Mouse (Mus musculus) adrenal gland, adult 8-10 months (tissue): Measurements from ENCODE around the gene Tm9sf2. TPM values are rescaled to one million over a fixed set of nuclear protein-coding genes. Genes with fewer than 3 reads are reported as not detected.
A peak's percentile ranks its signal among the peaks of the same experiment; 100 is the strongest.

Experiments used
- DNase-seq: peaks from one replicate; pipeline ENCODE4 v3.0.0; 2022
- total RNA-seq, 4 experiments: library from RNA; stranded (reverse); gene quantifications; 2 replicates each; pipeline ENCODE4 v1.2.4; 2022

The Tm9sf2 gene
- total RNA-seq, 4 experiments from 2014 or later, result 156 to 193 (median 181) TPM

DNA sequence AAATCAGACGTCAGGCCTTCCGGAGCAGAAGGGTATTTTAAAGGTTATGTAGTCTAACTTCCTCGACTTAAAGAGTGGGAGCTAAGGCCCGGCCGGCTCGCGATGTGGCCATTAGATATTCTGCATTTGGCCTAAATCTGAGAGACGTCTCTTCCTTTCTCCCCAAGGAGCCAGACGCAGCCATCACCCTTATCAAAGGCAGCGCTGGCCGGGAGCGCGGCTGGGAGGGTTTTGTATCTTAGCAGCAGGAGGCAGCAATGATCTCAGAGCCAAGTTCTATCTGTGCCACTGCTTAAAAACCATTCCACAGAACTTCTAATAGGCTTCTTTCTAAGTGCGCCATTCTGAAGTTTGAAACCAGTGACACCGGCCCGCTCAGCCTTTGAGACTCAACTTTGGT lies 72.4 kb downstream of the Tm9sf2 start:
- no peak for DNase-seq

DNA sequence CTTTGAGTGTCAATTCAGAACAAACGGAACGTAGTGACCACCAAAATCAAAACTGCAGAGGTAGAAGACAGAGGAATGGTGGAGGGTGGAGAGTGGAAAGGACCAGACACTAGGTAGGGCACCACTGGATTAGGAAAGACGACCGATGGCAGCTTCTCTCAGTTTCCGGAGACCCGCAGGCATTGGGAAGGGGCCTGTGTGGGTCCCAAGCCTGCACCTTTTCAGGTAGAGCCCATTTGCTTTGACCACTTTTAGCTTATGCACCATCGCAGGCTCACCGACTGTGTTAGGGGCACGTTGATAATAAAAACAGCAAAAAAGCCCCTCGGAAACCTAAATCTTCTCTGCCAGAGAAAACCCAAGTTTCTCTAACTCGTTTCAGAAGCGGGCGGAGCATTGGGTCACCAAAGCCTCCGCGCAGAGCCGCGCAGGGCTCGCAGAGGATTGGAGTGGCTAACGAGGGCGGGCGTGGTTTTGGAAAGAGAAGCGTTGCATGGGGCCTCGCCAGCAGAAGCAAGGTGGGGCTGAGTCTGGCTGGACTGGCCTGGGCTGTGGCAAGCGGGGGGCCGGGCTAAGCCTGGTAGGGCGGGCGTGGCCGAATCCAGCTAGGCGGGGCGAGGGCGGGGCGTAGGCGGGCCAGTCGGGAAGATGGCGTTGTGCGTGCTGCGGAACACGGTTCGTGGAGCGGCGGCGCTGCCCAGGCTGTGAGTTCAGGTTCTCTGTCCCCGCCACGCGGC lies 74.4 kb downstream of the Tm9sf2 start, which contains the start of gene Clybl:
Gene Clybl, plus strand, starts transcription at position 627 of the 737 bp plus-strand sequence.
- peak; percentile 94 for DNase-seq

DNA sequence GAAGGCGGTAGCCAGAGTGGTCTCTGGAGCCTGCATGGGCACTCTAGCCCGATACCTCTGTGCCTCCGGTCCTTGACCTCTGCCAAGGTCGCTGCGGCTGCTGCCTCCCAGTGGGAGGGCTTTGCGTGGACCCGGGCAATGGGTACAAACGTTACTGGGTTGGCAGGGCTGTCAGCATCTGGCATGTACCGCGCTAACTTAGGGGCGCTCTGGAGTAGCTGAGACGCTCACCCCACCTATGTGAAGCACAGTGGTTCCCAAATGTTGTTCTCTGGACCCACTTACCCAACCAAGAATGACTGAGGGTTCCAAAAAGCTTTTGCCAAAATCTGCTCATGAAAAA lies 74.9 kb downstream of the Tm9sf2 start:
- no peak for DNase-seq

DNA sequence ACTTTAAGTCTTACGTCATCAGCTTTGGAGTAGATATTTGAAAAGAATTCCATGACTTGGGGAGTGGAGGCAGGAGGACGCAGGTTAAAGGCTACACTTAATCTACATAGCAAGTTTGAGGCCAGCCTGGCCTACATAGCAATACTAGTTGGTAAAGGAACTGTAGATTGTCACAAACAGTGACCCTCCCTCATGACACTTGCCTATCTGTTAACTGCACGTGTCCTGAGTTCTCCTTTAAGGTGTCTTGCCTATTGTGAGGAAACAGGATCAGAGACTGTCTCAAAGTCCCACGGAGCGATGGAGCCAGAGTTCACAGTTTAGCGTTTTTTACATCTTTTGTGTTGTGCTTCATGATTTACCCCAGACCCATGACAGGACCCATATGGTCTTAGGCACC lies 75.4 kb downstream of the Tm9sf2 start:
- DNase-seq, result no peak

DNA sequence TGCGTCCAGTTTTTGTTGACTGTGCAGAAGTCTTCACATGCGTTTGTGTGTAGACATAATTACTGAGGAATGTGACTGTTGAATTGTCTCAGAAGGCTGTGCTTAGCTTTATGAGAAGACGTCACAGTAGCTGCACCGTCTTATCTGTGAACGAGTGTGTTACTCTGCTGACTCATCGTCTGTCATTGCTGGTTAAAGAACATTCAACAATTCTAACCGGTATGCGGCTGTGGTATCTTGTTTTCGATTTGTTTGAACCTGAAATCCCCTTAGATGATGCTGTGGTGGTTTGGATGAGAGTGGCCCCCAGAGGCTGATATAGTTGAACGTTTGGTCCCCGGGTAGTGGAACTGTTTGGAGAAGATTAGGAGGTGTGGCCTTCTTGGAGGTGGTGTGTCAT lies 77.1 kb downstream of the Tm9sf2 start:
- no peak for DNase-seq

DNA sequence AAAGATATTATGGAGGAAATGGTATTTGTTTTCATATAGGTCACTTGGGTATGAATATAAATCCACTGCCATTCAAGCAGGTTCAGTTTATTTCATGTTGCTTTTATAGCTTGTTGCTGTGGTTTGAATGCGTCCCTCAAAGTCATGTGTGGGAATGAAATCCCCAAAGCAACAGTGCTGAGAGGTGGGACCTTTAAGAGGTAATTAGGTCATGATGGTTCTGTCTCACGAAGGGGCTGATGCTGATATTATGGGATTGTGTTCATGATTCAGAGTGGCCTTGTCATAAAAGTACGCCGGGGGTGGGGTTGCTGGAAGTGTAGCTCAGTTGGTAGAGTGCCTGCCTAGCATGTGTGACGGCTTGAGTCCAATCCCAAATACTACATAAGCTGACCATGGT lies 81.4 kb downstream of the Tm9sf2 start:
- no peak for DNase-seq

DNA sequence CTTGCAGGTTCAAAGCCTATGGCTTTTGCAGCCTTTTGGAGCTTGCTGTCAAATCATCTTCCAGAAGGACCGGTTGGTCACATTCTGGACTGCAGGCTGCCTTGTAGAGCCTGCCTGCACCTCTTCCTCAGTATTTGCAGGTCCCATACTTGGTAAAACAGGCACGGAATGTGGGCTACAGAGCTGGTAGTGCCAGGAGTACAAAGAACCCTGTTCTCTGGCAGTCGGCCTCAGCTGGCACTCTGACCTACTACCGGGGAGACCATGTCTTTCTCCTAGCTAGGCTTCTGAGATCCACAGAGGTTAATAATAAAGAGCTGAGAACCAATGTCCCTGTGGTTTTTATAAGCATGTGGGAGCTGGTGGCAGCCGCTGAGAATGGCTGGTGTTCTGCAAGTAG lies 83.1 kb downstream of the Tm9sf2 start:
- no peak for DNase-seq

DNA sequence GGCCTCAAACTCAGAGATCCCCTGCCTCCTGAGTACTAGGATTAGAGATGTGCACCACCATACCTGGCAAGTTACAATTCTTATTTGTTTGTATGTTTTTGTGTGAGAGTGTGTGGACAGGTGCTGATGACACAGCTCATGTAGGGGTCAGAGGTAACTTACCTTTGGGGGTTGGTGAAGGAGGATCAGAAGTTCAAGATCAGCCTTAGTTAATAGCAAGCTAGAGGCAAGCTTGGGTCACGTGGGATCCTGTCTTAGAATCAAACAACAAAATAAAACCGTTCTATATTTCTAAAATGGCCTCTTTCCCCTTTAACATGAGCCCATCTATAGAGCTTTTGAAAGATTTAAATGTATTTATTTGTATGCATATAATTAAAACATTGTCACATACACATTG lies 83.7 kb downstream of the Tm9sf2 start:
- DNase-seq, result no peak

DNA sequence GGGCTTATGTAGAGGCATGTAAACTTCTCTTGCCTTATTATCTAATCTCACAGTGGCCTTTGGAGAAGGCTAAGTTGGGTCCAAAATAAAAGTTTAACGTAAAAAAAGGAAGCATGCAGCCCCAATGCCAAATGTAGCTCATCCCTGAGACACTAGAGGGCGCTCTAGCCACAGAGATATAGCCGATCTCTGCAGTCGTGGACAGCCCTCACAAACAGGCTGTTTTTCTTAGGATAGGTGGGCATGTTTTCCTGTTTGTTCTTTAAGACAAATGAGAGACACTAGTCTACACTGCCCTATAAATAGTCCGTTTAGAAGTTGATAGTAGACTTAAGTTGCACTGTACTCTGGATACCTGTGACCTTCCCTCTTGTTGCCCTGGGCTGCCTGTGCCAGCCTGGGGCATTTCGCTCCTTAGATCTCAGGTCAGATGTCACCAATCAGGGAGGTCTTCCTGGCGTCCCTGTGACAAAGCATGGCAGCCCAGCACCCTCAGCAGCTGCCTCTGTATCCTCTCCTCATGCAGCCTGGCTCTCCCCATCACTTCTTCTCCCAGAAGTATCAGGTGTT lies 84.2 kb downstream of the Tm9sf2 start:
- DNase-seq, result no peak

DNA sequence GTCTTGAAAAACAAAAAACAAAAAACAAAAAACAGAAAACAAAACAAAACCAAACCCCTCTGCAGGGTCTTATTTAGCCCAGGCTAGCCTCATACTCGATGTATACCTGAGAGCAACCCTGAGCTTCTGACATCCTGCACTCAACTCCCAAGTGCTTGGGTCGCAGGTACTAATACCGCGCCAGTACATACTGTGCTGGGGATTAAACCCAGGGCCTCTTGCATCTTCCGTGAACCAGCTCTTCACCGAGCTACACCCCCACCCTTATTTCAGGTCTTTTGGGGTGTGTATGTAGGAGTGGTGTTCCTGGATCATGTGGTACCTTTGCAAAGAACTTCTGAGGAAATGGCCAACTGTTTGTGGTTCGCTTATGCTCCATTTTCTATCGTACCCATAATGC lies 87.8 kb downstream of the Tm9sf2 start:
- no peak for DNase-seq

DNA sequence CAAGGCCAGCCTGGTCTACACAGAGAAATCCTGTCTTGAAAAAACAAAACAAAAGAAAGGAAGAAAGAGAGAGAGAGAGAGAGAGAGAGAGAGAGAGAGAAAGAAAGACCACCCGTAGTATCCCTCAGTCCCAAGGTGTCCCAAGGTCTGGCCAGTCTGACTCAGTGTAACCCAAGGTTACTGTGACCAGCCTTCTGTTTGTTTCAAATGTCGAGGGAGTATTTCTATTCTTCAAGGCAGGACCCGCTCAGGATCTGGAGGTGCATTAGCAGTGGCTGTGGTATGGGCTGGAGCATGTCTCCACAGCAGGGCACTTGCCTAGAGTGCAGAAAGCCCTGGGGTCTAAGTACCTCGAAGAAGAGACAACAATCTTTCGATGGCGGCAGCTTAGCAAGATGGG lies 90.0 kb downstream of the Tm9sf2 start:
- DNase-seq, result no peak

DNA sequence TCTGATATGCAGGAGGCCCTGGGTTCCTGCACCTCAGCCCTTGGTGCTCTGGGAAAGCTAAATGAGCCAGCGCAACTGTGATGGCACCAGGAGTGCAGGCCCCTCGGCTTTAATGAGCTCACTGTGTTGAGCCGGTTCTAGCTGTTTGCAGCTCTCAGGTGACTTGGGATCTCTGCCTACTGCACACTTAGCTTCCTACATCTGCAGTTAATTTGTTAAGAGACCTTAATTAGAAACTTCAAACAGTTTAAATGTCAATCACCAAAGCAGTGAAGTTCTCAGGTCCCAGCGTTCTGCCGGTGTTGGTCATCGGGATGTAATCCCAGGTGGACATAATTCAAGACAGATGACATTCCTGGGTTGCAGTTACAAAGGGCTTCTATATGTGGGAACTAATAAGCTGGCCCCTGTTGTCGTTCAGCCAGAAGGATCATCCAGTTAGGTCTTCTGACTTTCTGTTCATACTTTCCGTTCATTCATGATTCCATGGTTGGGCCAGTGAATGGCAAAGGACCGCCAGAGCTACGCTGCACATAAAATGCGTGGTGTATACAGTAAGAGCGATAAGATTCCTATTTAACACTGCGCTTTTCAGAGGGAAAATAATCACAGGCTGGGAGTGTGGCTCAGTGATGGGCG lies 93.5 kb downstream of the Tm9sf2 start:
- no peak for DNase-seq

DNA sequence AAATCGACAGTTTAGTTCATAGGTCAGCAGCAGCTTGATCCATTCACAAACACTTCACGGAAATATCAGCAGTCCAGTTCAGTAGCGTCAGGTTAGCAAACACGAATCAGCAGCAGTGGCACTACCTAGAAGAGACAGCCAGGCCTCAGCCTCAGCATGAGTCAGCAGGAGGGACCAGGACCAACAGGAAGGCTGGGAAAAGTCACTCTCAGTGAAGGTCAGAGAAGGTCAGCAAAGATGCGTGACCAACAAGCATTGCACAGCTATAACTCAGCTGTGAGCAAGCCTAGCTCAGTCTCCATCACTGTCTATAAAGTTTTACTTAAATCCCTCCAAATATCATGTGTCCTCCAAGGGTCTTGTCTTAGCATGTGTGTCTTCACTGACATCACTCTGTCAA lies 102.3 kb downstream of the Tm9sf2 start:
- DNase-seq, result no peak

Other genes with a start within 250 kb of the Tm9sf2 start
- 10 to 100 TPM; 32.8 to 43.5 (median 39.2) TPM for gene Ubac2, start 228.4 kb upstream of the Tm9sf2 start, total RNA-seq
- gene Gpr18, start 191.3 kb upstream of the Tm9sf2 start, total RNA-seq, result under 1 TPM; 0.22 to 0.52 (median 0.45) TPM
- 1 to 10 TPM in 3 of 4 experiments, under 1 TPM in 1; 0.80 to 2.2 (median 1.4) TPM for gene Gpr183, start 141.8 kb upstream of the Tm9sf2 start, total RNA-seq
- not detected for gene Timm8a2, start 72.4 kb upstream of the Tm9sf2 start, total RNA-seq
- 10 to 100 TPM; 49.7 to 81.2 (median 66.3) TPM for gene Clybl, start 74.7 kb downstream of the Tm9sf2 start, total RNA-seq